Comparison of ENCODE assay signal across 8 mouse cellular contexts in the genomic region with DNA sequence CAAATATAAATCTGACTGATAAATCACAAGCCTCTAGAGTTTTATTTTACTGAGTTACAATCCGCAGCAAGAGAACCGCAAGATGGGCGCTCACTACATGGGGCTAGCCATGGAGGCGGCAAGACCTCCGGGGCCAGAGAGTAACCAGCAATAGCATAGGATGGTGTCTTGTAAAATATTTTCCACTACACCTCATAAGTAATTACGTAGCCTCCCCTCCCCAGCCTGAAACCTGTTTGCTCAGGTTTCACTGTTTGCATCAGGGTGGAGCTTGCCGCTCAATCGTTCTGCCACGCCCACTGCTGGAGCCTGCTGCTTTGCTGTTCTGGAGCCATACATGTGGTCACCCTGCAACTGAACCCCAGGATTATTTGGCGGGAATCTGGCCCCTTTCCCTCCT. TPM values are rescaled to one million over a fixed set of nuclear protein-coding genes. Genes with fewer than 3 reads are reported as not detected.
DNase-seq lines count a peak whose midpoint lies in the region; ATAC-seq and TF ChIP-seq lines count a peak whose summit lies in the region.
"Not testable (repeated sequence)": the region's sequence is repeated elsewhere in the genome, so short reads cannot be mapped to it uniquely, and the experiment has no call there.

No protein-coding gene starts in this region.

- H3K4me1 ChIP-seq in embryonic facial prominence, embryonic 15.5 days; intestine, embryonic 14.5 days (replicated peaks; ENCODE audit: control insufficient read depth, insufficient read depth, low read length); liver, embryonic 16.5 days (ENCODE audit: control insufficient read depth, low read depth, low read length); midbrain, embryonic 11.5 days (ENCODE audit: control insufficient read depth, insufficient read depth, low read length); spleen, adult 2 months (ENCODE audit: control insufficient read depth, insufficient read depth, insufficient read length): not testable (repeated sequence)
- H3K4me1 ChIP-seq in heart, embryonic 14.5 days (ENCODE audit: control insufficient read depth in 2 of 2, insufficient read depth in 2 of 2, low read length in 2 of 2), result peaks cover 7 to 20% of the 10 kb centered on the region in 2 experiments

- not testable (repeated sequence) for H3K9me3 ChIP-seq in embryonic facial prominence, embryonic 15.5 days (replicated peaks); heart, embryonic 14.5 days (ENCODE audit: control insufficient read depth, low read length); intestine, embryonic 14.5 days (ENCODE audit: control insufficient read depth, low read length); liver, embryonic 16.5 days (replicated peaks; ENCODE audit: control insufficient read depth, low read length); midbrain, embryonic 11.5 days (ENCODE audit: control insufficient read depth, low read length)

- H3K4me2 ChIP-seq in embryonic facial prominence, embryonic 15.5 days (replicated peaks), result peak overlapping the region; percentile 46
- peak overlapping the region; percentile 47 for H3K4me2 ChIP-seq in heart, embryonic 14.5 days (ENCODE audit: low read length)
- peak overlapping the region; percentile 45 for H3K4me2 ChIP-seq in intestine, embryonic 14.5 days (ENCODE audit: low read length)
- H3K4me2 ChIP-seq in liver, embryonic 16.5 days (ENCODE audit: low read depth, low read length), result peak overlapping the region; percentile 45
- peak overlapping the region; percentile 25; the same call in 1 of the 2 replicates for H3K4me2 ChIP-seq in midbrain, embryonic 11.5 days

- H3K36me3 ChIP-seq in embryonic facial prominence, embryonic 15.5 days; heart, embryonic 14.5 days (ENCODE audit: control insufficient read depth, insufficient read depth, low read length); intestine, embryonic 14.5 days (ENCODE audit: control insufficient read depth, insufficient read depth, low read length); liver, embryonic 16.5 days (ENCODE audit: control insufficient read depth, insufficient read depth); midbrain, embryonic 11.5 days (ENCODE audit: control insufficient read depth, insufficient read depth, low read length); spleen, adult 2 months (ENCODE audit: control insufficient read depth, insufficient read depth, low read length): not testable (repeated sequence)

- H3K27me3 ChIP-seq in embryonic facial prominence, embryonic 15.5 days; heart, embryonic 14.5 days (ENCODE audit: control insufficient read depth, insufficient read depth, low read length); intestine, embryonic 14.5 days (replicated peaks; ENCODE audit: control insufficient read depth, insufficient read depth, low read length); liver, embryonic 16.5 days (ENCODE audit: control insufficient read depth, insufficient read depth, low read depth, low read length); midbrain, embryonic 11.5 days (ENCODE audit: control insufficient read depth, insufficient read depth, low read length); spleen, adult 2 months (ENCODE audit: control insufficient read depth, insufficient read depth, low read length): not testable (repeated sequence)

- H3K27ac ChIP-seq in embryonic facial prominence, embryonic 15.5 days (replicated peaks); intestine, embryonic 14.5 days (ENCODE audit: low read depth); liver, embryonic 16.5 days (ENCODE audit: low read length); midbrain, embryonic 11.5 days (ENCODE audit: low read depth, low read length); spleen, adult 2 months (ENCODE audit: insufficient read depth, low read length): not testable (repeated sequence)
- H3K27ac ChIP-seq in heart, embryonic 14.5 days (replicated peaks in 1 of 2; ENCODE audit: control insufficient read depth in 1 of 2, insufficient read depth in 1 of 2, low read depth in 2 of 2, low read length in 2 of 2), result peak overlapping the region in 1 of 2 experiments; percentile 46; a peak in 2 of 4 replicates

- 16% methylated on average over 10 of the region's 10 CpGs for WGBS in embryonic facial prominence, embryonic 15.5 days
- WGBS in heart, embryonic 14.5 days, result 34% methylated on average over 10 of the region's 10 CpGs
- WGBS in intestine, embryonic 14.5 days, result 20% methylated on average over 10 of the region's 10 CpGs
- 21% methylated on average over 10 of the region's 10 CpGs for WGBS in liver, embryonic 16.5 days (ENCODE audit: insufficient replicate concordance)
- WGBS in midbrain, embryonic 11.5 days, result 22% methylated on average over 10 of the region's 10 CpGs
- WGBS in spleen, adult 2 months, result 39% methylated on average over 10 of the region's 10 CpGs

- H3K9ac ChIP-seq in embryonic facial prominence, embryonic 15.5 days; intestine, embryonic 14.5 days (ENCODE audit: low read length); liver, embryonic 16.5 days (ENCODE audit: low read depth, low read length); midbrain, embryonic 11.5 days (ENCODE audit: low read length): not testable (repeated sequence)
- 0 out of 2 replicates have a peak overlapping the region, but pooled peaks have one; percentile 25 for H3K9ac ChIP-seq in heart, embryonic 14.5 days (ENCODE audit: low read length)

- peak; percentile 63 for ATAC-seq in CD4-positive, CD25-positive, alpha-beta regulatory T cell, adult 4 months
- ATAC-seq in embryonic facial prominence, embryonic 15.5 days (ENCODE audit: insufficient number of reproducible peaks, low FRiP score, low TSS enrichment, low read depth), result peak; percentile 43; the same call in 1 of the 2 replicates
- not testable (repeated sequence) for ATAC-seq in heart, embryonic 14.5 days (ENCODE audit: insufficient number of reproducible peaks, insufficient read depth, low FRiP score, low read depth); liver, embryonic 16.5 days (ENCODE audit: low read depth); midbrain, embryonic 11.5 days (ENCODE audit: low FRiP score)
- ATAC-seq in intestine, embryonic 14.5 days (replicated peaks; ENCODE audit: low FRiP score, low TSS enrichment, low read depth), result peak; percentile 36; the same call in 1 of the 2 replicates

- not testable (repeated sequence) for TF ChIP-seq POLR2A in spleen, adult 2 months (IDR thresholded peaks at IDR 0.05; ENCODE audit: low read depth, low read length)

- not testable (repeated sequence) for TF ChIP-seq CTCF in spleen, adult 2 months (IDR thresholded peaks at IDR 0.05; ENCODE audit: extremely low read depth, insufficient read depth, insufficient read length, insufficient replicate concordance)

- peak overlapping the region; percentile 29 for H3K4me3 ChIP-seq in embryonic facial prominence, embryonic 15.5 days (replicated peaks)
- H3K4me3 ChIP-seq in heart, embryonic 14.5 days (ENCODE audit: control insufficient read depth in 1 of 2, insufficient read depth in 1 of 2, low read depth in 1 of 2, low read length in 2 of 2); midbrain, embryonic 11.5 days (ENCODE audit: low read depth, low read length): not testable (repeated sequence)
- H3K4me3 ChIP-seq in intestine, embryonic 14.5 days (ENCODE audit: low read depth, low read length), result peak overlapping the region; percentile 12; the same call in 1 of the 2 replicates
- H3K4me3 ChIP-seq in liver, embryonic 16.5 days (ENCODE audit: low read depth, low read length), result peak overlapping the region; percentile 20; the same call in 1 of the 2 replicates
- H3K4me3 ChIP-seq in spleen, adult 2 months (ENCODE audit: extremely low read depth, insufficient read depth, insufficient read length), result peak overlapping the region; percentile 23; the same call in 1 of the 2 replicates

- not testable (repeated sequence) for DNase-seq in intestine, embryonic 14.5 days (ENCODE audit: low spot score); spleen, adult 2 months (ENCODE audit: low read depth in 1 of 2, low spot score in 2 of 2)
- DNase-seq in kidney, postnatal 36 days, result peak; percentile 8 to 36
- peak; percentile 83 for DNase-seq in midbrain, embryonic 11.5 days (ENCODE audit: low spot score, missing footprints)

RNA-seq across cellular contexts. Expression of gene Slc26a4, which starts 7.8 kb away (rescaled TPM):
- polyA plus RNA-seq in CD4-positive, CD25-positive, alpha-beta regulatory T cell, adult 4 months (2017; shearing (Covaris generic)), result not detected
- 0.13 and 0.17 TPM in 2 replicates for polyA plus RNA-seq in embryonic facial prominence, embryonic 15.5 days (2015; fragmentation: Nextera tagmentation; extraction: Ambion mirVana)
- polyA plus RNA-seq in heart, embryonic 14.5 days (2014; fragmentation: Nextera tagmentation; extraction: Ambion mirVana), result 0.19 and 0.32 TPM in 2 replicates
- polyA plus RNA-seq in intestine, embryonic 14.5 days (2014; fragmentation: Nextera tagmentation; extraction: Ambion mirVana), result 0.07 TPM in 1 of 2 replicates, not detected in the other
- polyA plus RNA-seq in liver, embryonic 16.5 days (2015; fragmentation: Nextera tagmentation; extraction: Ambion mirVana), result 0.04 TPM in 2 replicates
- not detected in 2 replicates for polyA plus RNA-seq in midbrain, embryonic 11.5 days (2014; fragmentation: Nextera tagmentation; extraction: Ambion mirVana)
- not detected in 2 replicates for polyA plus RNA-seq in spleen, adult 2 months (2012; rRNA removed)
